Mouse (Mus musculus): ENCODE results near the gene Stk26.

Stk26 gene

DNA sequence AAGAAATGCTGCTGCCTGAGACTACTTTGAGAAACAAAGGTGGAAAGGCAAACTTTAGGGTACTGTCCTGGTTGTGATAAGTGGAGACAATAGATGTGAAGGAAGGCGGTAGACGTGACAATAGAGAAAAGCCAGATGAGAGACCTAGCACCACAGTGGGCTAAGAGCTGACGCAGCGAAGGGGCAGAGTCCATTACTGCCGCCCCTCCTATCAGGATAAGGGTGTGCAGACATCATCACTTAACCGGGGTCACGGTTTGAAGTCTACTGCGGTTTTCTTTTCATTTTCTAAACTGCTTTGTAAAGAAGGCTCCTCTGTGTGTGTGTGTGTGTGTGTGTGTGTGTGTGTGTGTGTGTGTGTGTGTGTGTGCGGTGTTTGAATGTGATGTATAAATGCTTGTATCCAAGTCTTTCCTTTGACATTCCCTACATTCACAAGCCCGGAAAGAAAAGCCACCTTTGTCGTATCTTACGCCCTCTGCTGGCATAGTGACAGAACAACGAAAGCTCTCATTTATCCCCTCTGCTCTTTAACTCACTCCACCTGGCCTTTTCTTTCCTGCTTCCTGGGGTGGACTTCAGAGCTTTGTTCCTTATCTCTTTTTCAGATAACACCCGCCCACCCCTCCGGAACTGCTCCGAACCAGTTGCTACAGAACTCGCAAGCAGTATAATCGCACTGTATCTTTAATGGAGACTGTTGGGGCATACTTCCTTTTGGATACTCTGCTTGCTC is 84.0 kb downstream of the Stk26 start:
- peak; percentile 15 for DNase-seq (ENCODE audit: extremely low spot score, low spot score)

DNA sequence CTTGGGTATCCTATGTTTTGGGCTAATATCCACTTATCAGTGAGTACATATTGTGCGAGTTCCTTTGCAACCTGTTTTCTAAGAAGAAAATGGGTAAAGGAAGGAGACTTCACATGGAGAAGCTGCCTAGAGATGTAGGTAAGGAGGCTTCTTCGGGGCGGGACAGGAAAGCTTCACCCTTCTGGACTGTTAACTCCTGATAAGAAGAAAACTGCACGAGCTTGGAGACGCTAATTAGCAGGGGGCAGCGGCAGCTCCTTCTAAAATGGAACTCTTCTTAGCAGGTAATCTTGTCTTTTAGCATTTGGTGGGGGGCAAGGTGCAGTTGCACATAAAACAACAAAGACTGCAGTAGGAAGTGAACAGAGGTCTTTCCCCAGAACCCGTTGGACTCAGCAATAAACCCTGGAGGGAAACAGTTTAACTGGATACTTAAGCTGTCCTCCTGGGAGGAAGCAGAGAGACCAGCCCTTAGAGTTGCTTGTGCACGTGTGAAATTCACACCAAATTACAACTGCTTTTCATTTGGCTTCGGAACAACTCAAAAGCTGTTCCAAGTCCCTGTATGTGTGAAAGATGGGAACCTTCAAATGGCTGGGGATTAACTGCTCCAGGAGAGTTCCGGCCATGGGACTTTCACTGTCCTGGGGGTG is 86.2 kb downstream of the Stk26 start:
- DNase-seq (ENCODE audit: extremely low spot score, low spot score): no peak

- no peak for DNase-seq (ENCODE audit: extremely low spot score, low spot score)
These were observed 89.5 kb downstream of the Stk26 start for GRCm38 (mm10) chrX:50930309-50930708.

DNA sequence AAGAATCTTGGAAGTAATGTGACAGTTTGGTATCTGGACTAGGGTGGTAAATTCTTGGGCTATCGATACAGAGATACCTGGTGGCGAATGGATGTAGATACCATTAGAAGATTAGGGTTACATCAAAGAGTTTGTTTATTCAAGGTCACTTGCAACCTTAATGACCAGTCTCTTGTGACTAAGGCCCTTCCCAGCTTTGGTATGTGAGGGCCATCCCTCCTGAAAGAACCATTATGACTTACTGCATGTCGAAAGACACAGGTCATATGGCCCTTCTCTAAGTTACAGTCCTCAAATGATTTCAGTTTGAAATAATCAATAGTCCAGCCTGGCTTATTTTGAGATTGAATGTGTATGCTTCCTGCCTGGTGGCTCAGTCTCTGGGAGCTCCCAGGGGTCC is 96.3 kb downstream of the Stk26 start:
- no peak for DNase-seq (ENCODE audit: extremely low spot score, low spot score)

DNA sequence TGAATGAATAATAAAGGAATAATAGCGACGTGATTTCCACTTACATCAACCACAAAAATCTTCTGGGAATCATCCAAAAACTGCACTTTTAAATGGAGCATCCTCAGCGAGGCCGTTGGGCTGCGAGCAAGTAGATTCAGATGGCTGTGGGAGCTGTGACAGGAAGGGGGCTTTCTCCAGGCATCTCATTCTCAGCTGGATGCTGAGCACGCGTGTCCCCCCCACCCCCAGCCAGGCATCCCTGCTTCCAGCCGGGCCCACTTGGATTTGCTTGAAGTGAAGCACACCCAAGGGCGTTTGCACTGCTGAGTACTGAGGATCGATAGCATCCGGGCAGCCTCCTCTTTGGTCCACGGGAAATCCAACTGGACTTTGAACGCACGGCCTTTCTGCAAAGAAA is 101.8 kb downstream of the Stk26 start, which contains the start of gene Frmd7:
TSS of gene Frmd7 (minus strand) at position 101 of the 400 bp plus-strand sequence.
- DNase-seq (ENCODE audit: extremely low spot score, low spot score): no peak

All from neural tube, embryonic 10.5 days (tissue).